Mouse (Mus musculus): ENCODE results near the gene Npat.

Gene Npat

GRCm38 (mm10) chr9:53536558-53537320 lies at the start of gene Npat, which contains the start of gene Atm:
Npat (plus strand) TSS chr9:53537047.
Atm (minus strand) TSS chr9:53536740.
- DNase-seq = peak; percentile 99 to 100

GRCm38 (mm10) chr9:53508053-53508452 lies 28.8 kb upstream of the Npat start:
- no peak for DNase-seq

- DNase-seq = no peak
Measured at GRCm38 (mm10) chr9:53514091-53514490, 22.8 kb upstream of the Npat start.

- no peak for DNase-seq
Measured at GRCm38 (mm10) chr9:53517373-53518009, 19.4 kb upstream of the Npat start.

GRCm38 (mm10) chr9:53535416-53536320 lies 1.2 kb upstream of the Npat start:
- peak; percentile 44 to 47 for DNase-seq

GRCm38 (mm10) chr9:53537336-53537965 lies 604 bp downstream of the Npat start:
- no peak for DNase-seq

GRCm38 (mm10) chr9:53570662-53571061 lies 33.8 kb downstream of the Npat start:
- no peak for DNase-seq

- DNase-seq = no peak
Measured at GRCm38 (mm10) chr9:53572516-53573307, 35.9 kb downstream of the Npat start.

- DNase-seq = no peak
Measured at GRCm38 (mm10) chr9:53575721-53576120, 38.9 kb downstream of the Npat start.

- DNase-seq = no peak
Measured at GRCm38 (mm10) chr9:53581870-53582269, 45.0 kb downstream of the Npat start.

- peak; percentile 82 to 86 for DNase-seq
Measured at GRCm38 (mm10) chr9:53594764-53595163, 57.9 kb downstream of the Npat start.

- no peak for DNase-seq
Measured at GRCm38 (mm10) chr9:53596971-53597600, 60.2 kb downstream of the Npat start.

- DNase-seq = peak; percentile 23 to 79
Measured at GRCm38 (mm10) chr9:53598631-53599030, 61.8 kb downstream of the Npat start.

GRCm38 (mm10) chr9:53601541-53601940 lies 64.7 kb downstream of the Npat start:
- no peak for DNase-seq

- peak in 1 of 2 experiments; percentile 21 for DNase-seq
Measured at GRCm38 (mm10) chr9:53603384-53603783, 66.5 kb downstream of the Npat start.

GRCm38 (mm10) chr9:53603849-53604248 lies 67.0 kb downstream of the Npat start:
- no peak for DNase-seq

GRCm38 (mm10) chr9:53604954-53605353 lies 68.1 kb downstream of the Npat start:
- DNase-seq = no peak

GRCm38 (mm10) chr9:53607192-53607591 lies 70.3 kb downstream of the Npat start:
- DNase-seq = no peak

GRCm38 (mm10) chr9:53607816-53608215 lies 71.0 kb downstream of the Npat start:
- DNase-seq = no peak

GRCm38 (mm10) chr9:53609306-53609967 lies 72.6 kb downstream of the Npat start:
- DNase-seq = no peak
